Mouse (Mus musculus): ENCODE data around the gene Btbd16.

DNA sequence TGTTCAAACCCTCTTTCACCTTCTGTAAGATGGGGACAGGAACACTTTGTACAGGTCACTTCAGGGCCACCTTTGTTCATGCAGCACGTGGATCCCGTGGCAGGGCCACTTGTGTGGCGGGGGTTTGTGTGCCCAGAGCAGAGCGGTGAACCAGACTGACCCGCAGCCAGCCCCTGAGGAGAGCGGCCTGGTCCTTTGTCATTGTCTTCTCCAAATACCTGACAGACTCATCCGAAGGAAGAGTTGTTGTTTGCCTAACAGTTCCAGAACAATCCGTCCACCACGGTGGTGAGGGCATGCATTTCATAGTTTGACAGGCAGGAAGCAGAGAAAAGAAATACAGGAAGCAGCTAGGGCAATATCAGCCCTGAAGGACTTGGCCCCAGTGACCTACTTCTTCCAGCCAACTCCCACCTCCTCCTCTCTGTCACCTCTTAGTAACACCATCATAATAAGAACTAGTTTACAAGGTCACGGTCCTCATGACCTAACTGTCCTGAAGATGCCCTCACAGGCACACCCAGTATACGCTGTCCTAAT lies 16.5 kb upstream of the Btbd16 start:
- TF ChIP-seq GATA1 (IDR thresholded peaks at IDR 0.05; ENCODE audit: low read length) (no peak), TAL1 (IDR thresholded peaks at IDR 0.05; ENCODE audit: low read length) (no peak)
